Mouse (Mus musculus) spleen, adult 2 months (tissue): Measurements from ENCODE around the gene Rps16. TPM values are rescaled to one million over a fixed set of nuclear protein-coding genes. Genes with fewer than 3 reads are reported as not detected.

ENCODE experiments used
- DNase-seq, 2 experiments: peaks; one replicate each; pipeline versions ENCODE4 v3.0.0 to v3.0.0-alpha.2; 2012 to 2021; ENCODE audit warnings: low spot score in 2 of 2, low read depth in 1 of 2
- H3K27ac ChIP-seq: fragments of 200-500 bp; 2 replicates; pipeline ENCODE4 v1.5.1; 2012; ENCODE audit warnings: low read length, inconsistent platforms; ENCODE audit not compliant: insufficient read depth
- H3K27me3 ChIP-seq: fragments of 200-500 bp; 2 replicates; pipeline ENCODE4 v1.6.1; 2012; ENCODE audit warnings: mild to moderate bottlenecking, moderate library complexity, low read length, inconsistent platforms; ENCODE audit not compliant: control insufficient read depth, insufficient read depth
- H3K36me3 ChIP-seq: fragments of 200-500 bp; 2 replicates; pipeline ENCODE4 v1.6.1; 2012; ENCODE audit warnings: mild to moderate bottlenecking, low read length, inconsistent platforms; ENCODE audit not compliant: control insufficient read depth, insufficient read depth
- H3K4me1 ChIP-seq: fragments of 200-500 bp; 2 replicates; pipeline ENCODE4 v1.6.1; 2011; ENCODE audit warnings: inconsistent platforms; ENCODE audit not compliant: control insufficient read depth, insufficient read depth, insufficient read length
- H3K4me3 ChIP-seq: fragments of 200-500 bp; 2 replicates; pipeline ENCODE4 v1.5.1; 2011; ENCODE audit warnings: mild to moderate bottlenecking, inconsistent platforms; ENCODE audit not compliant: insufficient read depth, insufficient read length; ENCODE audit errors: extremely low read depth
- CTCF ChIP-seq: fragments of 200-500 bp; IDR thresholded peaks from 2 replicates; pipeline ENCODE4 v1.5.1; 2011; ENCODE audit warnings: mild to moderate bottlenecking, inconsistent platforms; ENCODE audit not compliant: insufficient read depth, insufficient read length, insufficient replicate concordance; ENCODE audit errors: extremely low read depth
- POLR2A ChIP-seq: fragments of 200-500 bp; IDR thresholded peaks from 2 replicates; pipeline ENCODE4 v1.6.1; 2011; ENCODE audit warnings: low read depth, low read length, inconsistent platforms
- WGBS: fragments of 180-500 bp; shearing (Covaris S2); methylation state at CpG from one replicate; pipeline ENCODE4 v1.1.7; 2018; 5-methylcytosine and 5-hydroxymethylcytosine counted together
- polyA plus RNA-seq: library from polyadenylated mRNA; depleted of rRNA; stranded (reverse); fragments of >200 nt; gene quantifications from 2 replicates; pipeline ENCODE4 v1.2.3, GENCODE M21; 2012; rRNA removed

The Rps16 gene
- 1,505 and 1,761 TPM in 2 replicates for polyA plus RNA-seq

GRCm38 (mm10) chr7:28350155-28350883 is at the start of gene Rps16:
Gene Rps16 (plus strand): TSS chr7:28350652.
- peak; percentile 91 to 98 for DNase-seq
- H3K27ac ChIP-seq: peak within 1 kb of the TSS; percentile 76

DNA sequence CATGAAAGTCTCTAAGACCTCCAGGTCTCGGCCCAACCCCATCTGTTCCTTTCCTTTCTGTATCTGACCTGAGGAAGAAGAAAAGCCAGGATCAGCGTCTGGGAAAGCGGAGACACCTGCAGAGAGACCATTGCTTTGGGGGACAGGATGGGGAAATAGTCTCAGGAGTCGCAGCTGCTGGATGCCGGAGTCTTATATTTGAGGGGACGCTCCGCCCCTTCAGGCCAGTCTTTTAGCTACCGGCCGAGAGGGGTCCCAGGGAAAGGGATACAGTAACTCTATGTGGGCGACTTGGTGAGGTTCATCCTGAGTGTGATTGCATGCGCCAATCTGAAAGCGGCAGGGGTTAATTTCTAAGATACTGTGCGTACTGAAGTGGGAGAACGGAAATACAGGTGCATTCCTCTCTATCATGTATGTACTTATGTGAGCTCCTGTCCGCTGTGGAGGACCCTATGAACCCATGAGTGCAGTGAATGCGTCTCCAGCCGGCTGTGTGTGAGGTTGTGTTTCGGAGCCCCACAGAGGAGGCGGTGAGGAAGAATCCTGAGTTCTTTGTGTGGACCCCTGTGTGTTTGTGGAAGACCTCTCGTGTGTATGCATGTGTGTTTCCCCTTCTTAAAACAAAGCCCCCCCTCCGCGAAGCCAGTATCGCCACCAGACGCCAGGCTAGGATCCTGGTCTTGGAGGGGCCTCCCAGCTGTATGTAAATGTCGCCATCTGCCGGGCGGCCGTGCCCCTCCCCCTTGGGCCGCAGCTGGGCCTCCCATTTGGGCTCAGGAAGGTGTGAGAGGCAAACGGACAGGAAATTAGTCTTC is 48.6 kb upstream of the Rps16 start, which contains the start of gene Dll3:
Dll3 (minus strand) TSS at position 623 of the 818 bp plus-strand sequence.
- 6% methylated on average over 30 of the region's 30 CpGs for WGBS
- Histone ChIP-seq H3K36me3 (peaks cover 11% of the 10 kb centered on the region), H3K27ac (no peak within 1 kb of the TSS), H3K4me3 (no peak within 1 kb of the TSS), H3K4me1 (peaks cover 5% of the 10 kb centered on the region; the same call in 1 of the 2 replicates), H3K27me3 (peaks cover 8% of the 10 kb centered on the region)
- peak; percentile 20; the same call in 1 of the 2 replicates for TF ChIP-seq CTCF
- no peak for TF ChIP-seq POLR2A
- DNase-seq: peak in 1 of 2 experiments; percentile 50

More at GRCm38 (mm10) chr7:28350155-28350883, at the start of gene Rps16:
- Histone ChIP-seq H3K4me1 (peaks cover 4% of the 10 kb centered on the region; the same call in 1 of the 2 replicates), H3K27me3 (no peaks in the 10 kb centered on the region), H3K4me3 (peak within 1 kb of the TSS; percentile 93), H3K36me3 (peaks cover 16% of the 10 kb centered on the region)
- TF ChIP-seq POLR2A: peak; percentile 50
- TF ChIP-seq CTCF: no peak
- 1% methylated on average over 48 of the region's 50 CpGs for WGBS

GRCm38 (mm10) chr7:28305641-28306040 is 44.8 kb upstream of the Rps16 start:
- peaks cover 4% of the 10 kb centered on the region for H3K27me3 ChIP-seq
- TF ChIP-seq POLR2A (no peak), CTCF (no peak)
- H3K4me3 ChIP-seq: no peak overlapping the region
- peaks cover 3% of the 10 kb centered on the region; the same call in 1 of the 2 replicates for H3K4me1 ChIP-seq
- DNase-seq: no peak
- H3K36me3 ChIP-seq: peaks cover 25% of the 10 kb centered on the region
- no peak overlapping the region for H3K27ac ChIP-seq
- WGBS: 95% methylated on average over 10 of the region's 10 CpGs

DNA sequence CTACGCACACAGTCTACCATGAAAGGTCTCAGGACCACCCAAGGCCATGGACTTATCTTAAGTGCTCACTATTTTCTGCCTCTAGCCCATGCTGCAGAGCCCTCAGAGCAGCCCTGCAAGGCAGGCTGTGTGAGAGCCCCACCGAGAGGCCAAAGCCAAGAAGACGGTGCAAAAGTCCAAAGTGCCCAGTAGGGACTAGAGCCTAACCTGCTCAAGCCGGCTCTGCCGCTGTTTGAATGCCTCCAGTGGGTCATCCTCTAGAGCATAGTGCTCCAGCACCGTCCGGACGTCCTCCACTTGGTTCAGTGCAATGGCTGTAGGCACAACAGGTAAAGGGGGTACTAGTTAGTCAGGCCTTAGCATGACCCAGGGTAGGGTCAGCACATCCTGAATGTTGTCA is 44.2 kb upstream of the Rps16 start:
- Histone ChIP-seq H3K27me3 (peaks cover 3% of the 10 kb centered on the region), H3K27ac (no peak overlapping the region), H3K36me3 (peaks cover 25% of the 10 kb centered on the region), H3K4me1 (peaks cover 4% of the 10 kb centered on the region), H3K4me3 (no peak overlapping the region)
- no peak for DNase-seq
- no peak for TF ChIP-seq POLR2A
- no peak for TF ChIP-seq CTCF
- whole genome bisulfite sequencing: 97% methylated on average over 8 of the region's 8 CpGs

DNA sequence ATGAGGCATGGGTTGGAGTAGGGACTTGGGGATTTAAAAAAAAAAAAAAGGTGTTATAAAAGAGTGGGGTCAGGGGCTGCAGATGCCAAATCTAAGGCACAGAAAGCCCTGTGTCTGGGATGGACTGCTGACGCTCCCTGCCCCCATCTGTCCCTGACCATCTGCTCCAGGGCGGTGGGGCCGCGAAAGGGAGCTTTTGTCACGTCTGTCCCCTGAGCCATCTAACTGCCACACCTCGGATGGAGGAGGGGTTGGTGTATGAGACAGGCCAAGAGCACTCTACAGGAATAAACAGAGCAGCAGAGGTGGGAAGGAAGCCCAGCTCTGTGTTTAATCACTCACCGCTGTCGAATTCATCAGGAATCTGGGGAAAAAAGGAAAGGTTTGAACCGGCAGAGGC is 40.7 kb upstream of the Rps16 start:
- WGBS: 88% methylated on average over 9 of the region's 9 CpGs

GRCm38 (mm10) chr7:28311151-28311925 is 39.1 kb upstream of the Rps16 start:
- no peak for DNase-seq
- TF ChIP-seq POLR2A (no peak), CTCF (no peak)
- Histone ChIP-seq H3K4me1 (peaks cover 4% of the 10 kb centered on the region; the same call in 1 of the 2 replicates), H3K36me3 (peaks cover 31% of the 10 kb centered on the region), H3K4me3 (peak overlapping the region; percentile 73), H3K27me3 (no peaks in the 10 kb centered on the region), H3K27ac (no peak overlapping the region)
- WGBS: 5% methylated on average over 35 of the region's 35 CpGs

More for the DNA sequence above, 40.7 kb upstream of the Rps16 start:
- DNase-seq: no peak
- peaks cover 4% of the 10 kb centered on the region; the same call in 1 of the 2 replicates for H3K4me1 ChIP-seq
- H3K4me3 ChIP-seq: no peak overlapping the region
- H3K27ac ChIP-seq: no peak overlapping the region
- TF ChIP-seq POLR2A (no peak), CTCF (no peak)
- no peaks in the 10 kb centered on the region for H3K27me3 ChIP-seq
- H3K36me3 ChIP-seq: peaks cover 25% of the 10 kb centered on the region
